Mouse (Mus musculus) activated CD4-positive, CD25-positive, alpha-beta regulatory T cell, adult 4 months (primary cell): ENCODE data around the gene Cacul1. TPM values are rescaled to one million over a fixed set of nuclear protein-coding genes. Genes with fewer than 3 reads are reported as not detected.
A peak's percentile ranks its signal among the peaks of the same experiment; 100 is the strongest.
"Not testable (repeated sequence)": the region's sequence is repeated elsewhere in the genome, so short reads cannot be mapped to it uniquely, and the experiment has no call there.

Experiments
- ATAC-seq: one replicate; pipeline ENCODE4 v1.8.0; 2017
- polyA plus RNA-seq, 2 experiments: library from polyadenylated mRNA; unstranded; fragments of 100-300 nt; shearing (Covaris generic); gene quantifications; one replicate each; pipeline ENCODE4 v1.2.1; 2017

Cacul1 gene
- 10 to 100 TPM; 18.9 to 23.5 TPM for polyA plus RNA-seq

- ATAC-seq, result peak; percentile 83
These were observed at the start of gene Cacul1 for GRCm38 (mm10) chr19:60580582-60581339. TSS of gene Cacul1 (minus strand) at chr19:60581025.

- no peak for ATAC-seq
These were observed 38.6 kb upstream of the Cacul1 start for GRCm38 (mm10) chr19:60619420-60619819.

- no peak for ATAC-seq
These were observed 36.2 kb upstream of the Cacul1 start for GRCm38 (mm10) chr19:60617007-60617406.

GRCm38 (mm10) chr19:60615470-60616200 is 34.8 kb upstream of the Cacul1 start:
- no peak for ATAC-seq

- no peak for ATAC-seq
These were observed 30.8 kb upstream of the Cacul1 start for GRCm38 (mm10) chr19:60611525-60612215.

- no peak for ATAC-seq
These were observed 27.9 kb upstream of the Cacul1 start for GRCm38 (mm10) chr19:60608766-60609165.

- no peak for ATAC-seq
These were observed 22.8 kb upstream of the Cacul1 start for GRCm38 (mm10) chr19:60603586-60603985.

- not testable (repeated sequence) for ATAC-seq
These were observed 21.2 kb upstream of the Cacul1 start for GRCm38 (mm10) chr19:60602066-60602465.

GRCm38 (mm10) chr19:60598025-60598697 is 17.3 kb upstream of the Cacul1 start:
- ATAC-seq, result no peak

GRCm38 (mm10) chr19:60589646-60590045 is 8.8 kb upstream of the Cacul1 start:
- ATAC-seq, result no peak

GRCm38 (mm10) chr19:60586652-60587051 is 5.8 kb upstream of the Cacul1 start:
- ATAC-seq, result no peak

- no peak for ATAC-seq
These were observed 2.4 kb upstream of the Cacul1 start for GRCm38 (mm10) chr19:60583201-60583600.

- ATAC-seq, result no peak
These were observed 809 bp upstream of the Cacul1 start for GRCm38 (mm10) chr19:60581377-60582290.

- ATAC-seq, result peak; percentile 60
These were observed 849 bp downstream of the Cacul1 start for GRCm38 (mm10) chr19:60579771-60580581.

- ATAC-seq, result no peak
These were observed 4.1 kb downstream of the Cacul1 start for GRCm38 (mm10) chr19:60576741-60577140.

GRCm38 (mm10) chr19:60560497-60560896 is 20.3 kb downstream of the Cacul1 start:
- ATAC-seq, result no peak

GRCm38 (mm10) chr19:60554866-60555438 is 25.9 kb downstream of the Cacul1 start:
- ATAC-seq, result no peak

GRCm38 (mm10) chr19:60553501-60553900 is 27.3 kb downstream of the Cacul1 start:
- peak; percentile 65 for ATAC-seq

- ATAC-seq, result no peak
These were observed 37.5 kb downstream of the Cacul1 start for GRCm38 (mm10) chr19:60543302-60543701.

GRCm38 (mm10) chr19:60531897-60532296 is 48.9 kb downstream of the Cacul1 start:
- no peak for ATAC-seq
